Mouse (Mus musculus) heart, embryonic 14.5 days (tissue): ENCODE measurements at regions not wholly inside any gene's neighbourhood (a gene's known extent, or its start where the extent isn't known, plus 50 kb on each side); places are given as distances from the start of the nearest gene placed in this dataset.

Experiments
- ATAC-seq: fragments of 200-750 bp; cut with Nextera tagmentation; 2 replicates; pipeline ENCODE4 v1.8.0; 2017; ENCODE audit warnings: low read depth, moderate TSS enrichment; ENCODE audit not compliant: insufficient number of reproducible peaks, insufficient read depth, low FRiP score
- H3K27ac ChIP-seq, 2 experiments: fragments of 200-500 bp in 1 of 2; fragments of 300-500 bp in 1 of 2; sonication (generic) in 1 of 2; replicated peaks in 1 of 2; 2 replicates each; pipeline ENCODE4 v1.5.1; 2012 to 2014; ENCODE audit warnings: low read depth in 2 of 2, low read length in 2 of 2, control low read depth in 1 of 2, mild to moderate bottlenecking in 1 of 2, mixed read lengths in 1 of 2; ENCODE audit not compliant: control insufficient read depth in 1 of 2, insufficient read depth in 1 of 2
- H3K27me3 ChIP-seq: fragments of 300-500 bp; sonication (generic); 2 replicates; pipeline ENCODE4 v1.6.1; 2014; ENCODE audit warnings: mild to moderate bottlenecking, low read length, control low read depth; ENCODE audit not compliant: control insufficient read depth, insufficient read depth
- H3K36me3 ChIP-seq: fragments of 300-500 bp; sonication (generic); 2 replicates; pipeline ENCODE4 v1.6.1; 2014; ENCODE audit warnings: mild to moderate bottlenecking, control low read depth, low read length, mixed read lengths; ENCODE audit not compliant: control insufficient read depth, insufficient read depth
- H3K4me1 ChIP-seq, 2 experiments: fragments of 200-500 bp in 1 of 2; fragments of 300-500 bp in 1 of 2; sonication (generic) in 1 of 2; 2 replicates each; pipeline ENCODE4 v1.6.1; 2012 to 2014; ENCODE audit warnings: low read length in 2 of 2, control low read depth in 1 of 2, mixed read lengths in 1 of 2; ENCODE audit not compliant: control insufficient read depth in 2 of 2, insufficient read depth in 2 of 2
- H3K4me2 ChIP-seq: fragments of 300-500 bp; sonication (generic); 2 replicates; pipeline ENCODE4 v1.6.1; 2014; ENCODE audit warnings: mild to moderate bottlenecking, low read length
- H3K4me3 ChIP-seq, 2 experiments: fragments of 200-500 bp in 1 of 2; fragments of 300-500 bp in 1 of 2; sonication (generic) in 1 of 2; 2 replicates each; pipeline ENCODE4 v1.5.1; 2012 to 2014; ENCODE audit warnings: low read length in 2 of 2, mild to moderate bottlenecking in 2 of 2, control low read depth in 1 of 2, low read depth in 1 of 2, moderate library complexity in 1 of 2; ENCODE audit not compliant: control insufficient read depth in 1 of 2, insufficient read depth in 1 of 2
- H3K9ac ChIP-seq: fragments of 300-500 bp; sonication (generic); 2 replicates; pipeline ENCODE4 v1.6.1; 2014; ENCODE audit warnings: mild to moderate bottlenecking, low read length
- H3K9me3 ChIP-seq: fragments of 300-500 bp; sonication (generic); 2 replicates; pipeline ENCODE4 v1.6.1; 2016; ENCODE audit warnings: low read length, control low read depth; ENCODE audit not compliant: control insufficient read depth
- WGBS: fragments of 180-500 bp; shearing (Covaris S2); extraction: QIAGEN DNeasy Blood & Tissue Kit; methylation state at CpG from one replicate; pipeline ENCODE4 v1.1.7; 2014; 5-methylcytosine and 5-hydroxymethylcytosine counted together

GRCm38 (mm10) chr1:120761364-120761763 lies 159.1 kb downstream of the En1 start:
- ATAC-seq: no peak
- no peak overlapping the region for H3K27ac ChIP-seq
- no peaks in the 10 kb centered on the region for H3K36me3 ChIP-seq
- H3K4me3 ChIP-seq: no peak overlapping the region
- H3K27me3 ChIP-seq: no peaks in the 10 kb centered on the region
- no peaks in the 10 kb centered on the region for H3K9me3 ChIP-seq
- 68% methylated on average over 9 of the region's 9 CpGs for WGBS
- no peak overlapping the region for H3K9ac ChIP-seq
- no peak overlapping the region for H3K4me2 ChIP-seq
- H3K4me1 ChIP-seq: peaks cover 17 to 26% of the 10 kb centered on the region in 2 experiments

- H3K4me1 ChIP-seq: peaks cover 14 to 15% of the 10 kb centered on the region in 2 experiments
- H3K4me3 ChIP-seq: no peak overlapping the region
- no peaks in the 10 kb centered on the region for H3K9me3 ChIP-seq
- H3K36me3 ChIP-seq: no peaks in the 10 kb centered on the region
- ATAC-seq: no peak
- 76% methylated on average over 2 of the region's 2 CpGs for WGBS
- no peak overlapping the region for H3K9ac ChIP-seq
- no peak overlapping the region for H3K4me2 ChIP-seq
- no peaks in the 10 kb centered on the region for H3K27me3 ChIP-seq
- H3K27ac ChIP-seq: no peak overlapping the region
Measured at GRCm38 (mm10) chr1:120762498-120762897, 160.3 kb downstream of the En1 start.

DNA sequence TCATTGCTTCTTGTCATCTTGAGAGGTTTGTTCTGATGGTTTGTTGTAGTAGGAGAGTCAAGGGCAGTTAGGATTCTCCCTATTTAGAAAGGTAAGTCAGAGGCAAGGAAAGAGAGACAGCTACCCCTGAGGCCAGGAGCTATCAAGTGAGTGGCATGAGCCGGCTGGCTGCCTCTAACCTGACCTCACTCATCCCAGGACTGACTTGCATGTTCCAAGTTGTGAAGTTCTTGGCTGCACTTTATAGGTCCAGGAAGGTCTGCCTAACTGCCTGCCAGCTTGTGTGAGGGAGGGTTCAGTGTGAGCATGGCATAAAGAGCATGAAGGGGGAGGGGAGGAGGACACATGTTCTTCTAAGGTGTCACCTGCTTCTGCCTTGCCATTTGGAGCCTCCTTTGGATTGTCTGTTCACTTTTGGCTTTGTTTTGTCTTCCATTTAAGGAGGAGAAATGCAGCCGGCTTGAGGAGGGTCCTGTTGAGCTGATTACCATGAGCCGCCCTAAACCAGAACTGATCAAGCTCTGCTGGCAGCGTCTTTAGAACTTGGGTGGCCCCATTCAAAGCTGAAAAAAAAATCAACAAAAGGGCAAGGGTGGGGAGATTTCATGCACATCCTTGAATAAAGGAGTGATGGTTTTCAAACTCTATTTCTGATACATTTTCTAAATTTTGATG lies 160.8 kb downstream of the En1 start:
- no peak for ATAC-seq
- Histone ChIP-seq H3K36me3 (no peaks in the 10 kb centered on the region), H3K9me3 (no peaks in the 10 kb centered on the region), H3K9ac (no peak overlapping the region), H3K4me1 (peaks cover 8 to 9% of the 10 kb centered on the region in 2 experiments), H3K27ac (no peak overlapping the region), H3K27me3 (no peaks in the 10 kb centered on the region), H3K4me3 (no peak overlapping the region), H3K4me2 (no peak overlapping the region)
- 71% methylated on average over 4 of the region's 4 CpGs for whole genome bisulfite sequencing

DNA sequence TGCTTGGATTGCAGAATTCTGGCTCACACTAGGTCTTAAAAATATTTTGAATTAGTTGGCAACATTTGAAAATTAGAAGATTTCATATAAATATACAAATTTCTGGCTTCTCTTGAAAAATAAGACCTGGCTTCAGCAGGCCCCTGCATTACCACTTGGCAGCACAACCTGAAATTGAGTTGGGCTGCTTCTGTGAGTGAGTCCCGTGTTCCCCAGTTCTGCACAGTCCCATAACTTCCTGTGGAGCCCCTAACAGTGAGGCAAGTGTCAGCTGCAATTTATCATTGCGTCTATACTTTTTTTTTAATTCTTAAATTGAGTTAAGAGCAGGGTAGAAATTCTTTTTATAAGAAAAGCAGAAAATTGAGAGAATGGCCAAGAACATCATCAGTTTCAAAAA lies 164.8 kb downstream of the En1 start:
- no peaks in the 10 kb centered on the region for H3K4me1 ChIP-seq
- no peak overlapping the region for H3K9ac ChIP-seq
- no peaks in the 10 kb centered on the region for H3K9me3 ChIP-seq
- H3K4me2 ChIP-seq: no peak overlapping the region
- no peak for ATAC-seq
- H3K27ac ChIP-seq: no peak overlapping the region
- no peaks in the 10 kb centered on the region for H3K36me3 ChIP-seq
- no peaks in the 10 kb centered on the region for H3K27me3 ChIP-seq
- WGBS: 67% methylated on average over 2 of the region's 2 CpGs
- H3K4me3 ChIP-seq: no peak overlapping the region

- no peak overlapping the region for H3K4me2 ChIP-seq
- H3K9ac ChIP-seq: no peak overlapping the region
- no peaks in the 10 kb centered on the region for H3K36me3 ChIP-seq
- H3K4me1 ChIP-seq: no peaks in the 10 kb centered on the region
- H3K27ac ChIP-seq: no peak overlapping the region
- no peak overlapping the region for H3K4me3 ChIP-seq
- ATAC-seq: no peak
- H3K9me3 ChIP-seq: no peaks in the 10 kb centered on the region
- no peaks in the 10 kb centered on the region for H3K27me3 ChIP-seq
- 53% methylated on average over 2 of the region's 2 CpGs for whole genome bisulfite sequencing
Measured at GRCm38 (mm10) chr1:120771269-120771668, 169.1 kb downstream of the En1 start.

GRCm38 (mm10) chr1:120776906-120777305 lies 174.7 kb downstream of the En1 start:
- ATAC-seq: no peak
- WGBS: 66% methylated on average over 2 of the region's 2 CpGs

GRCm38 (mm10) chr1:120777468-120777867 lies 175.2 kb downstream of the En1 start:
- H3K9me3 ChIP-seq: no peaks in the 10 kb centered on the region
- H3K36me3 ChIP-seq: no peaks in the 10 kb centered on the region
- H3K9ac ChIP-seq: no peak overlapping the region
- H3K27ac ChIP-seq: no peak overlapping the region
- H3K4me3 ChIP-seq: no peak overlapping the region
- 82% methylated on average over 2 of the region's 2 CpGs for WGBS
- H3K4me1 ChIP-seq: no peaks in the 10 kb centered on the region
- no peak overlapping the region for H3K4me2 ChIP-seq
- ATAC-seq: no peak
- H3K27me3 ChIP-seq: no peaks in the 10 kb centered on the region

More at GRCm38 (mm10) chr1:120776906-120777305, 174.7 kb downstream of the En1 start:
- no peaks in the 10 kb centered on the region for H3K36me3 ChIP-seq
- H3K9ac ChIP-seq: no peak overlapping the region
- H3K9me3 ChIP-seq: no peaks in the 10 kb centered on the region
- no peak overlapping the region for H3K4me3 ChIP-seq
- no peaks in the 10 kb centered on the region for H3K27me3 ChIP-seq
- H3K4me2 ChIP-seq: no peak overlapping the region
- H3K27ac ChIP-seq: no peak overlapping the region
- H3K4me1 ChIP-seq: no peaks in the 10 kb centered on the region

GRCm38 (mm10) chr1:120795245-120795644 lies 193.0 kb downstream of the En1 start:
- Histone ChIP-seq H3K4me2 (no peak overlapping the region), H3K27ac (no peak overlapping the region), H3K4me3 (no peak overlapping the region), H3K9ac (no peak overlapping the region), H3K9me3 (no peaks in the 10 kb centered on the region), H3K36me3 (no peaks in the 10 kb centered on the region), H3K27me3 (peaks cover 3% of the 10 kb centered on the region; the same call in 1 of the 2 replicates), H3K4me1 (no peaks in the 10 kb centered on the region; a peak in 1 of 4 replicates)
- ATAC-seq: no peak
- 63% methylated on average over 14 of the region's 14 CpGs for WGBS
